Mouse (Mus musculus): ENCODE measurements at regions not wholly inside any gene's neighbourhood (a gene's known extent, or its start where the extent isn't known, plus 50 kb on each side); places are given as distances from the start of the nearest gene placed in this dataset.

GRCm38 (mm10) chr15:59206636-59207035, 317.5 kb downstream of the Gm49356 start:
- no peak for DNase-seq (ENCODE audit: low spot score in 2 of 2)

GRCm38 (mm10) chr15:59207976-59208375, 318.9 kb downstream of the Gm49356 start:
- DNase-seq (ENCODE audit: low spot score in 2 of 2) = no peak

GRCm38 (mm10) chr15:59212362-59212761, 323.3 kb downstream of the Gm49356 start:
- no peak for DNase-seq (ENCODE audit: low spot score in 2 of 2)

- no peak for DNase-seq (ENCODE audit: low spot score in 2 of 2)
Measured at GRCm38 (mm10) chr15:59214096-59214495, 325.0 kb downstream of the Gm49356 start.

- no peak for DNase-seq (ENCODE audit: low spot score in 2 of 2)
Measured at GRCm38 (mm10) chr15:59215239-59215638, 326.1 kb downstream of the Gm49356 start.

GRCm38 (mm10) chr15:59217481-59217880, 328.4 kb downstream of the Gm49356 start:
- no peak for DNase-seq (ENCODE audit: low spot score in 2 of 2)

GRCm38 (mm10) chr15:59218916-59219315, 329.8 kb downstream of the Gm49356 start:
- no peak for DNase-seq (ENCODE audit: low spot score in 2 of 2)

- no peak for DNase-seq (ENCODE audit: low spot score in 2 of 2)
Measured at GRCm38 (mm10) chr15:59225637-59226036, 336.5 kb downstream of the Gm49356 start.

- no peak for DNase-seq (ENCODE audit: low spot score in 2 of 2)
Measured at GRCm38 (mm10) chr15:59227293-59227692, 338.2 kb downstream of the Gm49356 start.

- DNase-seq (ENCODE audit: low spot score in 2 of 2) = no peak
Measured at GRCm38 (mm10) chr15:59230536-59230935, 341.4 kb downstream of the Gm49356 start.

- DNase-seq (ENCODE audit: low spot score in 2 of 2) = no peak
Measured at GRCm38 (mm10) chr15:59231703-59232102, 342.6 kb downstream of the Gm49356 start.

GRCm38 (mm10) chr15:59232290-59232689, 343.2 kb downstream of the Gm49356 start:
- no peak for DNase-seq (ENCODE audit: low spot score in 2 of 2)

- DNase-seq (ENCODE audit: low spot score in 2 of 2) = no peak
Measured at GRCm38 (mm10) chr15:59237446-59238161, 348.5 kb downstream of the Gm49356 start.

GRCm38 (mm10) chr15:59241752-59242151, 352.7 kb downstream of the Gm49356 start:
- DNase-seq (ENCODE audit: low spot score in 2 of 2) = no peak

GRCm38 (mm10) chr15:59245927-59246649, 357.0 kb downstream of the Gm49356 start:
- no peak for DNase-seq (ENCODE audit: low spot score in 2 of 2)

GRCm38 (mm10) chr15:59248477-59249260, 359.6 kb downstream of the Gm49356 start:
- no peak for DNase-seq (ENCODE audit: low spot score in 2 of 2)

GRCm38 (mm10) chr15:59261380-59261779, 372.3 kb downstream of the Gm49356 start:
- DNase-seq (ENCODE audit: low spot score in 2 of 2) = no peak

- DNase-seq (ENCODE audit: low spot score in 2 of 2) = no peak
Measured at GRCm38 (mm10) chr15:59262380-59262779, 373.3 kb downstream of the Gm49356 start.

- DNase-seq (ENCODE audit: low spot score in 2 of 2) = no peak
Measured at GRCm38 (mm10) chr15:59263433-59264328, 374.6 kb downstream of the Gm49356 start.

Data from left cerebral cortex, adult 18-20 months (tissue).